Mouse (Mus musculus) limb, embryonic 15.5 days (tissue): ENCODE data around the gene Cinp. TPM values are rescaled to one million over a fixed set of nuclear protein-coding genes. Genes with fewer than 3 reads are reported as not detected.
A peak's percentile ranks its signal among the peaks of the same experiment; 100 is the strongest.

Experiments
- ATAC-seq: fragments of 200-750 bp; cut with Nextera tagmentation; 2 replicates; pipeline ENCODE4 v1.8.0; 2017; ENCODE audit warnings: low read depth, moderate TSS enrichment; ENCODE audit not compliant: insufficient number of reproducible peaks, low FRiP score, low TSS enrichment
- H3K27ac ChIP-seq: fragments of 300-500 bp; sonication (generic); 2 replicates; pipeline ENCODE4 v1.5.1; 2015; ENCODE audit warnings: moderate library complexity, mild to moderate bottlenecking, inconsistent platforms
- H3K27me3 ChIP-seq: fragments of 300-500 bp; sonication (generic); 2 replicates; pipeline ENCODE4 v1.6.1; 2015; ENCODE audit warnings: inconsistent platforms
- H3K36me3 ChIP-seq: fragments of 300-500 bp; sonication (generic); 2 replicates; pipeline ENCODE4 v1.6.1; 2015; ENCODE audit warnings: inconsistent platforms
- H3K4me1 ChIP-seq: fragments of 300-500 bp; sonication (generic); 2 replicates; pipeline ENCODE4 v1.6.1; 2015; ENCODE audit warnings: inconsistent platforms
- H3K4me2 ChIP-seq: fragments of 300-500 bp; sonication (generic); 2 replicates; pipeline ENCODE4 v1.6.1; 2015; ENCODE audit warnings: mild to moderate bottlenecking, inconsistent platforms
- H3K4me3 ChIP-seq: fragments of 300-500 bp; sonication (generic); 2 replicates; pipeline ENCODE4 v1.5.1; 2015; ENCODE audit warnings: mild to moderate bottlenecking, inconsistent platforms
- H3K9ac ChIP-seq: fragments of 300-500 bp; sonication (generic); 2 replicates; pipeline ENCODE4 v1.6.1; 2015; ENCODE audit warnings: inconsistent platforms
- H3K9me3 ChIP-seq: fragments of 300-500 bp; sonication (generic); 2 replicates; pipeline ENCODE4 v1.6.1; 2016; ENCODE audit warnings: inconsistent platforms
- WGBS: fragments of 180-500 bp; shearing (Covaris S2); methylation state at CpG from one replicate; pipeline ENCODE4 v1.1.7; 2015; 5-methylcytosine and 5-hydroxymethylcytosine counted together
- polyA plus RNA-seq: library from polyadenylated mRNA; unstranded; fragments of >200 nt; fragmentation: Nextera tagmentation; extraction: Ambion mirVana; gene quantifications from 2 replicates; pipeline ENCODE4 v1.2.1, GENCODE M21; 2015

Gene Cinp
- polyA plus RNA-seq = 74.8 and 76.2 TPM in 2 replicates

GRCm38 (mm10) chr12:110889036-110890020, at the start of gene Cinp, which contains the start of gene Tecpr2:
Gene Cinp, minus strand, starts transcription at chr12:110889145.
Gene Tecpr2, plus strand, starts transcription at chr12:110889264.
- Histone ChIP-seq H3K4me2 (peak within 1 kb of the TSS; percentile 91), H3K27ac (peak within 1 kb of the TSS; percentile 90), H3K9ac (peak within 1 kb of the TSS; percentile 73), H3K4me1 (peaks cover 21% of the 10 kb centered on the region), H3K4me3 (peak within 1 kb of the TSS; percentile 91), H3K36me3 (no peaks in the 10 kb centered on the region), H3K27me3 (no peaks in the 10 kb centered on the region), H3K9me3 (no peaks in the 10 kb centered on the region)
- WGBS = under 1% methylated on average over 73 of the region's 74 CpGs
- ATAC-seq = peak; percentile 98

GRCm38 (mm10) chr12:110937496-110937895, 48.6 kb upstream of the Cinp start:
- ATAC-seq = no peak
- H3K9me3 ChIP-seq = no peaks in the 10 kb centered on the region
- H3K36me3 ChIP-seq = peaks cover 63% of the 10 kb centered on the region
- WGBS = 75% methylated on average over 5 of the region's 5 CpGs
- no peak overlapping the region for H3K4me3 ChIP-seq
- no peak overlapping the region for H3K27ac ChIP-seq
- H3K9ac ChIP-seq = no peak overlapping the region
- H3K27me3 ChIP-seq = no peaks in the 10 kb centered on the region
- no peaks in the 10 kb centered on the region for H3K4me1 ChIP-seq
- no peak overlapping the region for H3K4me2 ChIP-seq

- no peaks in the 10 kb centered on the region for H3K27me3 ChIP-seq
- H3K9me3 ChIP-seq = no peaks in the 10 kb centered on the region
- ATAC-seq = peak; percentile 86
- no peak overlapping the region for H3K27ac ChIP-seq
- H3K4me2 ChIP-seq = no peak overlapping the region
- H3K9ac ChIP-seq = no peak overlapping the region
- no peak overlapping the region for H3K4me3 ChIP-seq
- no peaks in the 10 kb centered on the region for H3K4me1 ChIP-seq
- H3K36me3 ChIP-seq = peaks cover 67% of the 10 kb centered on the region
- 54% methylated on average over 9 of the region's 9 CpGs for WGBS
These were observed 47.2 kb upstream of the Cinp start for GRCm38 (mm10) chr12:110935983-110936620.

- Histone ChIP-seq H3K9me3 (no peaks in the 10 kb centered on the region), H3K27me3 (no peaks in the 10 kb centered on the region), H3K4me3 (no peak overlapping the region), H3K9ac (no peak overlapping the region), H3K4me2 (no peak overlapping the region), H3K27ac (no peak overlapping the region), H3K36me3 (peaks cover 58% of the 10 kb centered on the region), H3K4me1 (no peaks in the 10 kb centered on the region)
- 66% methylated on average over 5 of the region's 5 CpGs for WGBS
- no peak for ATAC-seq
These were observed 43.9 kb upstream of the Cinp start for GRCm38 (mm10) chr12:110932820-110933219.

GRCm38 (mm10) chr12:110921572-110921971, 32.6 kb upstream of the Cinp start:
- Histone ChIP-seq H3K27ac (no peak overlapping the region), H3K4me3 (no peak overlapping the region), H3K4me2 (no peak overlapping the region), H3K27me3 (no peaks in the 10 kb centered on the region), H3K36me3 (peaks cover 42% of the 10 kb centered on the region), H3K9ac (no peak overlapping the region), H3K9me3 (no peaks in the 10 kb centered on the region), H3K4me1 (no peaks in the 10 kb centered on the region)
- no peak for ATAC-seq
- 79% methylated on average over 5 of the region's 5 CpGs for whole genome bisulfite sequencing

- no peaks in the 10 kb centered on the region for H3K9me3 ChIP-seq
- no peak overlapping the region for H3K4me2 ChIP-seq
- peaks cover 53% of the 10 kb centered on the region for H3K36me3 ChIP-seq
- WGBS = 91% methylated on average over 4 of the region's 4 CpGs
- ATAC-seq = no peak
- no peaks in the 10 kb centered on the region for H3K4me1 ChIP-seq
- H3K27ac ChIP-seq = no peak overlapping the region
- H3K27me3 ChIP-seq = no peaks in the 10 kb centered on the region
- H3K4me3 ChIP-seq = no peak overlapping the region
- no peak overlapping the region for H3K9ac ChIP-seq
These were observed 31.3 kb upstream of the Cinp start for GRCm38 (mm10) chr12:110920254-110920653.

- WGBS = 83% methylated on average over 9 of the region's 9 CpGs
- H3K4me2 ChIP-seq = no peak overlapping the region
- H3K9ac ChIP-seq = no peak overlapping the region
- no peak overlapping the region for H3K27ac ChIP-seq
- no peak overlapping the region for H3K4me3 ChIP-seq
- no peak for ATAC-seq
- no peaks in the 10 kb centered on the region for H3K27me3 ChIP-seq
- no peaks in the 10 kb centered on the region for H3K9me3 ChIP-seq
- H3K4me1 ChIP-seq = no peaks in the 10 kb centered on the region
- H3K36me3 ChIP-seq = peaks cover 47% of the 10 kb centered on the region
These were observed 26.8 kb upstream of the Cinp start for GRCm38 (mm10) chr12:110915761-110916160.

GRCm38 (mm10) chr12:110909962-110910361, 21.0 kb upstream of the Cinp start:
- 81% methylated on average over 2 of the region's 2 CpGs for WGBS
- H3K27me3 ChIP-seq = no peaks in the 10 kb centered on the region
- no peak overlapping the region for H3K4me2 ChIP-seq
- no peaks in the 10 kb centered on the region for H3K9me3 ChIP-seq
- H3K4me1 ChIP-seq = peaks cover 4% of the 10 kb centered on the region; the same call in 1 of the 2 replicates
- peaks cover 11% of the 10 kb centered on the region; the same call in 1 of the 2 replicates for H3K36me3 ChIP-seq
- H3K9ac ChIP-seq = no peak overlapping the region
- no peak for ATAC-seq
- no peak overlapping the region for H3K27ac ChIP-seq
- H3K4me3 ChIP-seq = no peak overlapping the region

- Histone ChIP-seq H3K36me3 (0 out of 2 replicates have a peak, but pooled peaks cover 6% of the 10 kb centered on the region), H3K27ac (no peak overlapping the region), H3K9me3 (no peaks in the 10 kb centered on the region), H3K4me1 (peaks cover 4% of the 10 kb centered on the region; the same call in 1 of the 2 replicates), H3K9ac (no peak overlapping the region), H3K4me3 (no peak overlapping the region), H3K4me2 (no peak overlapping the region), H3K27me3 (no peaks in the 10 kb centered on the region)
- 76% methylated on average over 3 of the region's 3 CpGs for WGBS
- no peak for ATAC-seq
These were observed 18.9 kb upstream of the Cinp start for GRCm38 (mm10) chr12:110907845-110908244.

- WGBS = 90% methylated on average over 2 of the region's 2 CpGs
- Histone ChIP-seq H3K9me3 (no peaks in the 10 kb centered on the region), H3K4me3 (no peak overlapping the region), H3K27me3 (no peaks in the 10 kb centered on the region), H3K4me2 (no peak overlapping the region), H3K4me1 (peaks cover 4% of the 10 kb centered on the region; the same call in 1 of the 2 replicates), H3K36me3 (0 out of 2 replicates have a peak, but pooled peaks cover 3% of the 10 kb centered on the region), H3K9ac (no peak overlapping the region), H3K27ac (no peak overlapping the region)
- ATAC-seq = no peak
These were observed 14.6 kb upstream of the Cinp start for GRCm38 (mm10) chr12:110903536-110903935.

- no peak overlapping the region for H3K4me2 ChIP-seq
- H3K9me3 ChIP-seq = no peaks in the 10 kb centered on the region
- 74% methylated on average over 4 of the region's 4 CpGs for WGBS
- no peak overlapping the region for H3K9ac ChIP-seq
- H3K27me3 ChIP-seq = no peaks in the 10 kb centered on the region
- no peak overlapping the region for H3K4me3 ChIP-seq
- H3K27ac ChIP-seq = no peak overlapping the region
- 0 out of 2 replicates have a peak, but pooled peaks cover 3% of the 10 kb centered on the region for H3K36me3 ChIP-seq
- no peaks in the 10 kb centered on the region for H3K4me1 ChIP-seq
- ATAC-seq = no peak
These were observed 13.2 kb upstream of the Cinp start for GRCm38 (mm10) chr12:110902106-110902505.

- Histone ChIP-seq H3K27me3 (no peaks in the 10 kb centered on the region), H3K27ac (no peak overlapping the region), H3K4me3 (no peak overlapping the region), H3K4me2 (no peak overlapping the region), H3K36me3 (0 out of 2 replicates have a peak, but pooled peaks cover 4% of the 10 kb centered on the region), H3K9me3 (no peaks in the 10 kb centered on the region), H3K4me1 (peaks cover 21% of the 10 kb centered on the region), H3K9ac (no peak overlapping the region)
- ATAC-seq = no peak
- 86% methylated on average over 1 of the region's 1 CpGs for WGBS
These were observed 2.9 kb upstream of the Cinp start for GRCm38 (mm10) chr12:110891887-110892286.
